Mouse (Mus musculus) liver, embryonic 15.5 days (tissue): ENCODE measurements around the gene Dgki. TPM values are rescaled to one million over a fixed set of nuclear protein-coding genes. Genes with fewer than 3 reads are reported as not detected.

Experiments used
- ATAC-seq: fragments of 200-750 bp; cut with Nextera tagmentation; 2 replicates; pipeline ENCODE4 v1.8.0; 2017; ENCODE audit warnings: moderate number of reproducible peaks, mild to moderate bottlenecking, moderate library complexity; ENCODE audit not compliant: insufficient read depth
- H3K27ac ChIP-seq: fragments of 300-500 bp; sonication (generic); replicated peaks from 2 replicates; pipeline ENCODE4 v1.5.1; 2015; ENCODE audit warnings: mild to moderate bottlenecking, inconsistent platforms
- H3K27me3 ChIP-seq: fragments of 300-500 bp; sonication (generic); 2 replicates; pipeline ENCODE4 v1.6.1; 2015; ENCODE audit warnings: mild to moderate bottlenecking, inconsistent platforms
- H3K36me3 ChIP-seq: fragments of 300-500 bp; sonication (generic); replicated peaks from 2 replicates; pipeline ENCODE4 v1.6.1; 2015; ENCODE audit warnings: moderate library complexity, mild to moderate bottlenecking, inconsistent platforms
- H3K4me1 ChIP-seq: fragments of 300-500 bp; sonication (generic); replicated peaks from 2 replicates; pipeline ENCODE4 v1.6.1; 2015; ENCODE audit warnings: inconsistent platforms
- H3K4me2 ChIP-seq: fragments of 300-500 bp; sonication (generic); 2 replicates; pipeline ENCODE4 v1.6.1; 2015; ENCODE audit warnings: moderate library complexity, mild to moderate bottlenecking, inconsistent platforms
- H3K4me3 ChIP-seq: fragments of 300-500 bp; sonication (generic); replicated peaks from 2 replicates; pipeline ENCODE4 v1.5.1; 2015; ENCODE audit warnings: mild to moderate bottlenecking, inconsistent platforms
- H3K9ac ChIP-seq: fragments of 300-500 bp; sonication (generic); 2 replicates; pipeline ENCODE4 v1.6.1; 2015; ENCODE audit warnings: moderate library complexity, mild to moderate bottlenecking, inconsistent platforms
- H3K9me3 ChIP-seq: fragments of 300-500 bp; sonication (generic); replicated peaks from 2 replicates; pipeline ENCODE4 v1.6.1; 2016; ENCODE audit warnings: inconsistent platforms
- WGBS: fragments of 180-500 bp; shearing (Covaris S2); methylation state at CpG from one replicate; pipeline ENCODE4 v1.1.7; 2015; ENCODE audit warnings: mixed read lengths; ENCODE audit not compliant: insufficient replicate concordance; 5-methylcytosine and 5-hydroxymethylcytosine counted together
- polyA plus RNA-seq: library from polyadenylated mRNA; unstranded; fragments of >200 nt; fragmentation: Nextera tagmentation; extraction: Ambion mirVana; gene quantifications from 2 replicates; pipeline ENCODE4 v1.2.1, GENCODE M21; 2015

The Dgki gene
- polyA plus RNA-seq, 1 experiment from 2014 or later: 0.08 TPM

DNA sequence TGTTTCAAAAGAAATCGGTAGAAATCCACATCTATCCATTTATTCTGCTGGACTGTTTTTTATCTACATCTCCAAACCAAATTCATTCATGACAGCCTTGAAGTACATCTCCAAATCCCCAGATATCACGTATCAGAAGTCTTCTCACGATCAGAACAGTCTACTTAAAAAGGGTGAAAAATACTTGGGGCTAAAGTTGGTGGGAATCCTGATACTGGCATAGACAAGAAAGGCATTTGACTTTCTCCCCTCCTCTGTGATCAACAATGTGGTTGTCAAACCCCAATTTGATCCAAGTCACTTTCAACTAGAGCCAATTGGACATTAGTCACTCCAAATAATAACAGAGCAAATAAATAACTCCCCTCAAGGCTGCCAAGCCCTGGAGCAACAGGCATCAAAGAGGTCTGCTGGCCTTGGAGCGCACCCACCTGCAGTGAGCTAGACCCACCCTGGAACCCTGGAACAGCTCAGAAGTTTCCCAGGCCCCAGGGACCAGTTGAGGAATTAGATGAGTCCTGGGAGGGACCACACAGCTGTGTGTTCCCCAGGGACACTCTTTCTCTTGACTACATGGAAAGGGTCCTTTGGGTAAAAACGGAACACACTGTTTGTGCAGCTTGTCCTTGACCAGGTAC, 499.6 kb downstream of the Dgki start:
- Histone ChIP-seq H3K9ac (no peak overlapping the region), H3K9me3 (no peaks in the 10 kb centered on the region), H3K4me1 (no peaks in the 10 kb centered on the region), H3K4me3 (no peak overlapping the region), H3K36me3 (no peaks in the 10 kb centered on the region), H3K27ac (no peak overlapping the region), H3K4me2 (no peak overlapping the region), H3K27me3 (no peaks in the 10 kb centered on the region)
- 57% methylated on average over 5 of the region's 5 CpGs for WGBS
- no peak for ATAC-seq

DNA sequence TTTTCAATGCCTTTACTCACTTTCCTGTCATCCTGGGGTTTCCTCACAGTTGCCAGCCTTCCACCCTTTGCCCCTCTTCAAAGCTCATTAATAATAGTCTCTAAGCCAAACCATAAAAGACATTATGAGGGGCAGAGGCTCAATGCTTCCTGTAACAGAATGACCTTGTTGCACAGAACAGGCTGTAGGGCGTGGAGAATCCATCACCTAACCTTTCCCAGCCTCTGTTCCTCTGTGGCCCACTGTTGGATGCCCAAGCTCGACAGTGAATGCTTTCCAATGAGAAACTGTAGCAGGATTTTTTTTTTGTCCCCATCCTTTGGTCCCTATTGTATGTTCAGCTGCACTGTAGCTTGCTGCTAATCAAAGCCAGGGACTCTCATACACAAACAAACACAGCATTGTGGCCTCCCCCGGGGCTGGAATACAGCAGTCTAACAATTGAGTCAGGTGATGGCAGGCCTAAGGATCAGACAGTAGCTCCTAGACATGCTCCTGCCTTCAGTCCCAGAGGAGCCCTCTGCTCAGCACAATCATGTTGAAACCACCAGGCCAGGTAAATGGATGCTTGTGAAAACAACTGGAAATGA, 502.8 kb downstream of the Dgki start:
- WGBS: 37% methylated on average over 3 of the region's 3 CpGs
- Histone ChIP-seq H3K9ac (no peak overlapping the region), H3K27me3 (no peaks in the 10 kb centered on the region), H3K4me2 (no peak overlapping the region), H3K4me1 (no peaks in the 10 kb centered on the region), H3K36me3 (no peaks in the 10 kb centered on the region), H3K27ac (no peak overlapping the region), H3K4me3 (no peak overlapping the region), H3K9me3 (no peaks in the 10 kb centered on the region)
- ATAC-seq: no peak

Other genes with a start within 250 kb of the Dgki start
- 3.0 and 3.8 TPM in 2 replicates for gene Creb3l2, start 142.0 kb upstream of the Dgki start, polyA plus RNA-seq
- 8.7 and 9.8 TPM in 2 replicates for gene Akr1d1, start 230.0 kb upstream of the Dgki start, polyA plus RNA-seq